Mouse (Mus musculus) C2C12 (cell line): Measurements from ENCODE around the gene Rnase11.

Experiments used
- CTCF ChIP-seq: IDR thresholded peaks from one replicate; pipeline ENCODE4 v1.5.1; 2011; ENCODE audit not compliant: control insufficient read depth, insufficient read depth, insufficient read length
- MAX ChIP-seq: IDR thresholded peaks from one replicate; pipeline ENCODE4 v1.6.1; 2011; ENCODE audit warnings: mild to moderate bottlenecking, control low read depth
- MYOD1 ChIP-seq: IDR thresholded peaks from one replicate; pipeline ENCODE4 v1.6.1; 2011; ENCODE audit warnings: low read depth; ENCODE audit not compliant: control insufficient read depth, insufficient read length
- MYOG ChIP-seq: IDR thresholded peaks from one replicate; pipeline ENCODE4 v1.6.1; 2011; ENCODE audit not compliant: control insufficient read depth, insufficient read length; ENCODE audit errors: extremely low read depth
- USF1 ChIP-seq: IDR thresholded peaks from one replicate; pipeline ENCODE4 v1.6.1; 2011; ENCODE audit warnings: low read depth, mild to moderate bottlenecking, control low read depth, moderate library complexity

GRCm38 (mm10) chr14:51041769-51042168, 8.2 kb downstream of the Rnase11 start, which contains the start of gene Rnase9:
- TF ChIP-seq CTCF (no peak), MAX (no peak), MYOD1 (no peak), MYOG (no peak), USF1 (no peak)
